Mouse (Mus musculus) embryonic facial prominence, embryonic 12.5 days (tissue): ENCODE results near the gene Kiss1. TPM values are rescaled to one million over a fixed set of nuclear protein-coding genes. Genes with fewer than 3 reads are reported as not detected.

Experiments used
- ATAC-seq: fragments of 200-750 bp; cut with Nextera tagmentation; 2 replicates; pipeline ENCODE4 v1.8.0; 2017; ENCODE audit not compliant: insufficient number of reproducible peaks, insufficient read depth, low FRiP score, low TSS enrichment
- H3K27ac ChIP-seq: fragments of 300-500 bp; sonication (generic); 2 replicates; pipeline ENCODE4 v1.5.1; 2016; ENCODE audit warnings: mild to moderate bottlenecking
- H3K27me3 ChIP-seq: fragments of 300-500 bp; sonication (generic); 2 replicates; pipeline ENCODE4 v1.6.1; 2016; ENCODE audit warnings: mild to moderate bottlenecking, moderate library complexity
- H3K36me3 ChIP-seq: fragments of 300-500 bp; sonication (generic); 2 replicates; pipeline ENCODE4 v1.6.1; 2016; ENCODE audit warnings: mild to moderate bottlenecking
- H3K4me1 ChIP-seq: fragments of 300-500 bp; sonication (generic); 2 replicates; pipeline ENCODE4 v1.6.1; 2016
- H3K4me2 ChIP-seq: fragments of 300-500 bp; sonication (generic); replicated peaks from 2 replicates; pipeline ENCODE4 v1.6.1; 2016; ENCODE audit warnings: mild to moderate bottlenecking, moderate library complexity
- H3K4me3 ChIP-seq: fragments of 300-500 bp; sonication (generic); 2 replicates; pipeline ENCODE4 v1.5.1; 2016; ENCODE audit warnings: mild to moderate bottlenecking
- H3K9ac ChIP-seq: fragments of 300-500 bp; sonication (generic); 2 replicates; pipeline ENCODE4 v1.6.1; 2016; ENCODE audit warnings: mild to moderate bottlenecking, moderate library complexity
- H3K9me3 ChIP-seq: fragments of 300-500 bp; sonication (generic); 2 replicates; pipeline ENCODE4 v1.6.1; 2016; ENCODE audit warnings: mild to moderate bottlenecking, moderate library complexity
- WGBS: fragments of 180-500 bp; shearing (Covaris S2); methylation state at CpG from one replicate; pipeline ENCODE4 v1.1.7; 2016; 5-methylcytosine and 5-hydroxymethylcytosine counted together
- polyA plus RNA-seq: library from polyadenylated mRNA; unstranded; fragments of >200 nt; fragmentation: Nextera tagmentation; extraction: Ambion mirVana; gene quantifications from 2 replicates; pipeline ENCODE4 v1.2.1, GENCODE M21; 2016

Gene Kiss1
- not detected in 2 replicates for polyA plus RNA-seq

DNA sequence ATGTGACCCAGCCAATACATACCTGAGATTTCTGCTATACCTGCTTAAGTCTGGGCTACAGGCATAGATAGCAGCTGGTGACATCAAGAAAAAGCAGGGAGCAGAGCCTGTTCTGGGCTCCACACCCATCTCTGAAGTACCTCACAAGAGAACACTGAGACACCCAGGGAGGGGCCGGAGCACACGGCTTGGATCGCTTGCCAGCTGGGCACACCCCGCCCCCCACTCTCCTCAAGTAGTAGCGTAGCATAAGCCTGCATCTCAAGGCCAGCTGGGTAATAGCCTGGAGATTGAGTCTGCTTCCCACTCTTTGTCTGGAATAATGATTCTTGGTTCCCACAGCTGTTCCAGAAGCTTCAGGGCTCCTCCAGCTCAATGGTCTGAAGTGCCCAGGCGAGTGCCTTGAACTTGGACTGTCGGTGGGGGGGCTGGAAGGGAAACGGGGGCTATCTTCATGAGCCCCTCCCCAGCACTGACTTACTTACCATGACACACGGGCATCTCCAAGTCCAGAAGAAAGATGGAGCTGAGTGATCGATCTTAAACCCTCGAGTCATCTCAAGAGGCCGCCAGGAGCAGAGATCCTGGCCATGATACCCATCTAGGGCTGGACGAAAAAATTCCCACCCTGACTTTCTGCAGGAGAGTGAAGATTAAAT, at the start of gene Kiss1:
Gene Kiss1, plus strand, starts transcription at position 609 of the 659 bp plus-strand sequence.
- Histone ChIP-seq H3K9ac (no peak within 1 kb of the TSS), H3K27ac (no peak within 1 kb of the TSS), H3K4me1 (peaks cover 7% of the 10 kb centered on the region), H3K36me3 (no peaks in the 10 kb centered on the region), H3K4me3 (no peak within 1 kb of the TSS), H3K27me3 (no peaks in the 10 kb centered on the region), H3K9me3 (0 out of 2 replicates have a peak, but pooled peaks cover 6% of the 10 kb centered on the region), H3K4me2 (no peak within 1 kb of the TSS)
- ATAC-seq, result no peak
- WGBS, result 88% methylated on average over 13 of the region's 13 CpGs

GRCm38 (mm10) chr1:133274163-133274562, 47.5 kb upstream of the Kiss1 start:
- Histone ChIP-seq H3K9me3 (no peaks in the 10 kb centered on the region), H3K36me3 (no peaks in the 10 kb centered on the region), H3K4me3 (no peak overlapping the region), H3K27me3 (no peaks in the 10 kb centered on the region), H3K4me1 (peaks cover 9% of the 10 kb centered on the region; the same call in 1 of the 2 replicates), H3K4me2 (no peak overlapping the region), H3K9ac (no peak overlapping the region), H3K27ac (no peak overlapping the region)
- 89% methylated on average over 19 of the region's 19 CpGs for WGBS
- no peak for ATAC-seq

DNA sequence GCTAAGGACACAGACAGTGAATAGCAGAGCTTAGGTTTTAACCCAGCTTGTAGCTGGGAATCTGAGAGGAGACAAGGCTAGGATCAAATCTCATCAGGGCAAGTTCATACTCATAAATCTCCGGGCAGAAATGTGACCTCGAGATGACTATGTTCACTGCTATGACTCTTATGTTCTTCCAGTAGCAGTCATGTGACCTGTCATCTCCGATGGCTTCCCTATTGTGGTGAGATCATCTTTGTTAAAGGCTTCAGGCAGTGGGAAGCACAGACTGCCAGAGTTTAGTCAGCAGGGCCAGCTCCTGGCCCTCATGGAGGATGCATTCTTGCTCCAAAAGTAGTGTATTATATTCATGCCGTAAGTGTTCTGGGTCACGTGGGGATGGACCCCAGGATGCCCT, 44.7 kb upstream of the Kiss1 start:
- no peaks in the 10 kb centered on the region for H3K36me3 ChIP-seq
- H3K9me3 ChIP-seq, result no peaks in the 10 kb centered on the region
- no peak for ATAC-seq
- H3K4me2 ChIP-seq, result no peak overlapping the region
- H3K9ac ChIP-seq, result no peak overlapping the region
- H3K4me3 ChIP-seq, result no peak overlapping the region
- no peak overlapping the region for H3K27ac ChIP-seq
- 75% methylated on average over 5 of the region's 5 CpGs for WGBS
- 0 out of 2 replicates have a peak, but pooled peaks cover 3% of the 10 kb centered on the region for H3K4me1 ChIP-seq
- H3K27me3 ChIP-seq, result no peaks in the 10 kb centered on the region

GRCm38 (mm10) chr1:133278539-133278938, 43.1 kb upstream of the Kiss1 start:
- Histone ChIP-seq H3K4me1 (0 out of 2 replicates have a peak, but pooled peaks cover 3% of the 10 kb centered on the region), H3K27me3 (0 out of 2 replicates have a peak, but pooled peaks cover 3% of the 10 kb centered on the region), H3K9ac (no peak overlapping the region), H3K4me2 (no peak overlapping the region), H3K9me3 (no peaks in the 10 kb centered on the region), H3K4me3 (no peak overlapping the region), H3K36me3 (no peaks in the 10 kb centered on the region), H3K27ac (no peak overlapping the region)
- no peak for ATAC-seq
- WGBS, result 81% methylated on average over 6 of the region's 6 CpGs

DNA sequence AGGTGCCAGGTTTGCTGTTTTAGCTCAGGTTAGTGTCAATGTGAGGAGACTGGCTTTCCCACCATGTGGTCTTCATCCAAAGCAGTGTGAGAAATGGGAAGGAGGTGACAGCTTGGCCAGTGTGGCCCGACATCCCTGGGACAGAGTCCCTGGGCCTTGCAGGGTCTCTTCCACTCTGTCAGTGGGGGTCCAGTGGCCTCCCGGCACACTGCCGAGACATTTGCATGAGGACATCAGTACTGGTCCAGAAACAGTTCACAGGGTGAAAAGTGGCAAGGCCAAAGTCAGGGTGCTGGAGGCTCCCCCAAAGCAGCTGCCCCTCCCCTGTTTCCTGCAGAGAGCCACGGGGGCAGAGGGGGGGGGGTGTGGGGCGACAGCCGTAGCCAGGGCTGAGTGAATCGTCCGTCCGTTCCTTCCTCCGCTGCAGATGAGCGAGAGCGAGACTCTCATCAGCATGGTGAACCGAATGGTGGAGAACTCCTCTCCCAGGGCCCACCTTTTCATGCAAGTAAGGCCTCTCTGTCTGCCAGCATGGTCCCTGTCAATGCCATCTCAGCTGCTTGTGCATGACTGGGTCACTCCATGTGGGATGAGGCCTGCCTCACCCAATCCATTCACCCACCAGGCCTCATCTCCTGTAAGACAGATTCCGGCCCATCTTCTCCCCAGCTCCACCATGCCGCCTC, 42.6 kb upstream of the Kiss1 start:
- H3K4me2 ChIP-seq, result no peak overlapping the region
- H3K9me3 ChIP-seq, result no peaks in the 10 kb centered on the region
- no peak overlapping the region for H3K4me3 ChIP-seq
- 67% methylated on average over 15 of the region's 15 CpGs for WGBS
- 0 out of 2 replicates have a peak, but pooled peaks cover 3% of the 10 kb centered on the region for H3K4me1 ChIP-seq
- ATAC-seq, result no peak
- no peak overlapping the region for H3K9ac ChIP-seq
- H3K36me3 ChIP-seq, result no peaks in the 10 kb centered on the region
- H3K27ac ChIP-seq, result no peak overlapping the region
- 0 out of 2 replicates have a peak, but pooled peaks cover 3% of the 10 kb centered on the region for H3K27me3 ChIP-seq

- no peak overlapping the region for H3K27ac ChIP-seq
- no peak for ATAC-seq
- no peak overlapping the region for H3K9ac ChIP-seq
- 0 out of 2 replicates have a peak, but pooled peaks cover 3% of the 10 kb centered on the region for H3K27me3 ChIP-seq
- H3K4me3 ChIP-seq, result no peak overlapping the region
- 0 out of 2 replicates have a peak, but pooled peaks cover 3% of the 10 kb centered on the region for H3K4me1 ChIP-seq
- WGBS, result 85% methylated on average over 11 of the region's 11 CpGs
- H3K4me2 ChIP-seq, result no peak overlapping the region
- no peaks in the 10 kb centered on the region for H3K9me3 ChIP-seq
- H3K36me3 ChIP-seq, result no peaks in the 10 kb centered on the region
These were observed 42.0 kb upstream of the Kiss1 start for GRCm38 (mm10) chr1:133279632-133280093.

- H3K4me3 ChIP-seq, result no peak overlapping the region
- no peak overlapping the region for H3K27ac ChIP-seq
- H3K9ac ChIP-seq, result no peak overlapping the region
- no peaks in the 10 kb centered on the region for H3K36me3 ChIP-seq
- no peaks in the 10 kb centered on the region for H3K9me3 ChIP-seq
- 88% methylated on average over 2 of the region's 2 CpGs for WGBS
- ATAC-seq, result no peak
- H3K4me1 ChIP-seq, result 0 out of 2 replicates have a peak, but pooled peaks cover 3% of the 10 kb centered on the region
- no peak overlapping the region for H3K4me2 ChIP-seq
- H3K27me3 ChIP-seq, result 0 out of 2 replicates have a peak, but pooled peaks cover 3% of the 10 kb centered on the region
These were observed 41.1 kb upstream of the Kiss1 start for GRCm38 (mm10) chr1:133280537-133280936.

DNA sequence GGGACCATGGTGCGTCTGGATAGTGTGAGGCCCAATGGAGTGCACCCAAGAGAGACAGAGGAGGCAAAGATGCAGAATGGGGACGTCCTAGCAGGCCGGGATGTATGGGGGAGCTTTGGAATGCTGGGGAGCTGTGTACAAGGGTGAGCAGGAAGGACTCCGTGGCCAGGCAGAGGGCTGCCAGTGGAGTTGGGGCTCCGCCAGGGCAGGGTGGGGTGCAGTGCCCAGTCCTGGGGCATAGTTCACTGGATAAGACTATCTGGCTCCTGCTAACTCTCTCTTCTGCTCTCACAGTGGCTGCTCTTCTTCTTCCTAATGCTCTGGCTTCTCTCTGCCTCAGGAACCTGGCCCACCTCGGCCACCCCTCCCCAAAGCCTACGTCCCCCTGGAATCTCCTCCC, 35.8 kb upstream of the Kiss1 start:
- Histone ChIP-seq H3K27ac (no peak overlapping the region), H3K9me3 (no peaks in the 10 kb centered on the region), H3K9ac (no peak overlapping the region), H3K4me1 (no peaks in the 10 kb centered on the region), H3K27me3 (0 out of 2 replicates have a peak, but pooled peaks cover 3% of the 10 kb centered on the region), H3K4me3 (no peak overlapping the region), H3K4me2 (no peak overlapping the region), H3K36me3 (no peaks in the 10 kb centered on the region)
- 75% methylated on average over 7 of the region's 7 CpGs for WGBS
- no peak for ATAC-seq

DNA sequence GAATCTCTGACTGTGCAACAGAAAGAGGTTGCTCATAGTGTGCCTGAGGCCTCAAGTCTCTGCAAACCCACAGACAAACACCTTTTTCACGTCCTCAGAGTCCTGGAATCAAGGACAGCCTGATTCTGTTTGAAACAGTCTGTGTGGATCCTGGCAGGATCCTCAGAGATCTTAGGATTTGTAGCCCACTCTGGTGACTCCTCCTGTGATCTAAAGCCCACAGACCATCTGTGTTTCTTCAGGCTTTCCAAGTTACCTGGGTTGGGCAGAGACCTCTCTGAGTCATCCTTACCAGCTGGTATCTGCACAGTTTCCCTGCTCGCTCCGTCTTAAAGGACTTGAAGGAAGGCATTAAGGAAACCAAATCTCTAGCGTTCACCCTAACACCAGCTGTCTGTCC, 34.6 kb upstream of the Kiss1 start:
- Histone ChIP-seq H3K9ac (no peak overlapping the region), H3K4me2 (no peak overlapping the region), H3K36me3 (no peaks in the 10 kb centered on the region), H3K27ac (no peak overlapping the region), H3K27me3 (0 out of 2 replicates have a peak, but pooled peaks cover 3% of the 10 kb centered on the region), H3K4me1 (no peaks in the 10 kb centered on the region), H3K9me3 (no peaks in the 10 kb centered on the region), H3K4me3 (no peak overlapping the region)
- ATAC-seq, result no peak
- 89% methylated on average over 4 of the region's 4 CpGs for WGBS

GRCm38 (mm10) chr1:133287880-133288279, 33.8 kb upstream of the Kiss1 start:
- Histone ChIP-seq H3K36me3 (no peaks in the 10 kb centered on the region), H3K27me3 (0 out of 2 replicates have a peak, but pooled peaks cover 2% of the 10 kb centered on the region), H3K4me3 (no peak overlapping the region), H3K4me1 (no peaks in the 10 kb centered on the region), H3K9ac (no peak overlapping the region), H3K27ac (no peak overlapping the region), H3K4me2 (no peak overlapping the region), H3K9me3 (no peaks in the 10 kb centered on the region)
- 91% methylated on average over 12 of the region's 12 CpGs for WGBS
- no peak for ATAC-seq

GRCm38 (mm10) chr1:133291888-133292287, 29.8 kb upstream of the Kiss1 start:
- Histone ChIP-seq H3K4me1 (peaks cover 20% of the 10 kb centered on the region), H3K27ac (no peak overlapping the region), H3K4me2 (no peak overlapping the region), H3K9me3 (no peaks in the 10 kb centered on the region), H3K9ac (no peak overlapping the region), H3K27me3 (0 out of 2 replicates have a peak, but pooled peaks cover 5% of the 10 kb centered on the region), H3K4me3 (no peak overlapping the region), H3K36me3 (no peaks in the 10 kb centered on the region)
- WGBS, result 85% methylated on average over 6 of the region's 6 CpGs
- ATAC-seq, result no peak

DNA sequence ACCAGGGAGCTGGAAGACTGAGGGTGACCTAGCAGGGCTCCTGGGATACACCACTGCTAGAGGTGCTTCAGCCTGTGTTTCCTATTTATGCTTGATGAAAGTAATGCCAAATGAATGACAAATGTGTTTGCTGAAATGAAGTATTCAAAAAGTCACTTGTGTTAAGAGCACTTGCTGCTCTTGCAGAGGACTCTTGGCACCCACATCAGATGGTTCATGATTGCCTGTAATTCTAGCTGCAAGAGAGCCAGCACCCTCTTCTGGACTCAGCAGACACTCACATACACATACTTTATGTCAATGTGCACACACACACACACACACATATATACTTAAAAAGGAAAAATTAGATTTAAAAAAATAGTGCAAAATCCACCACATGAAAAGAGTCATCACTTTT, 29.1 kb upstream of the Kiss1 start:
- Histone ChIP-seq H3K9ac (no peak overlapping the region), H3K4me1 (peaks cover 20% of the 10 kb centered on the region), H3K4me3 (no peak overlapping the region), H3K9me3 (no peaks in the 10 kb centered on the region), H3K36me3 (no peaks in the 10 kb centered on the region), H3K27me3 (0 out of 2 replicates have a peak, but pooled peaks cover 5% of the 10 kb centered on the region), H3K4me2 (no peak overlapping the region), H3K27ac (no peak overlapping the region)
- no peak for ATAC-seq
